Mouse (Mus musculus) CH12.LX (cell line): ENCODE results near the gene Sf1. TPM values are rescaled to one million over a fixed set of nuclear protein-coding genes. Genes with fewer than 3 reads are reported as not detected.

Experiments
- DNase-seq: peaks from one replicate; pipeline ENCODE4 v3.0.0-alpha.2; 2013; ENCODE audit errors: extremely low read depth
- H3K27ac ChIP-seq: 2 replicates; pipeline ENCODE4 v1.5.1; 2012; ENCODE audit warnings: low read depth, mild to moderate bottlenecking, control low read depth, moderate library complexity; ENCODE audit not compliant: insufficient read depth
- H3K27me3 ChIP-seq: replicated peaks from 2 replicates; pipeline ENCODE3; 2012; ENCODE audit warnings: inconsistent platforms
- H3K36me3 ChIP-seq, 2 experiments: replicated peaks in 1 of 2; 2 replicates each; pipeline versions ENCODE3 to v1.6.1; 2012; ENCODE audit warnings: inconsistent platforms in 1 of 2, low read length in 1 of 2, mild to moderate bottlenecking in 1 of 2, mixed read lengths in 1 of 2, moderate library complexity in 1 of 2; ENCODE audit not compliant: control insufficient read depth in 1 of 2, insufficient read depth in 1 of 2
- H3K4me1 ChIP-seq, 2 experiments: 2 replicates each; pipeline ENCODE4 v1.6.1; 2012; ENCODE audit warnings: inconsistent platforms in 1 of 2, moderate library complexity in 1 of 2; ENCODE audit not compliant: insufficient read depth in 2 of 2, control insufficient read depth in 1 of 2
- H3K4me2 ChIP-seq: 2 replicates; pipeline ENCODE4 v1.6.1; 2012; ENCODE audit warnings: low read depth, mild to moderate bottlenecking, control low read depth; ENCODE audit not compliant: poor library complexity, insufficient read depth, severe bottlenecking
- H3K4me3 ChIP-seq, 3 experiments: fragments of 150-350 bp in 1 of 3; sonication (generic) in 1 of 3; replicated peaks in 1 of 3; 2 replicates each; pipeline versions ENCODE3 to v1.5.1; 2011 to 2012; ENCODE audit warnings: low read depth in 2 of 3, low read length in 2 of 3, mild to moderate bottlenecking in 2 of 3, moderate library complexity in 2 of 3, control low read depth in 1 of 3, improper control_type of control experiment in 1 of 3, inconsistent platforms in 1 of 3, mixed read lengths in 1 of 3; ENCODE audit not compliant: poor library complexity in 1 of 3
- H3K79me2 ChIP-seq: replicated peaks from 2 replicates; pipeline ENCODE4 v1.6.1; 2012; ENCODE audit warnings: mild to moderate bottlenecking, moderate library complexity; ENCODE audit not compliant: control insufficient read depth, poor library complexity, insufficient read depth, severe bottlenecking; ENCODE audit errors: extremely low read depth
- H3K9ac ChIP-seq: 2 replicates; pipeline ENCODE4 v1.6.1; 2012; ENCODE audit warnings: low read depth, mild to moderate bottlenecking, control low read depth, moderate library complexity; ENCODE audit not compliant: insufficient read depth
- H3K9me3 ChIP-seq: replicated peaks from 2 replicates; pipeline ENCODE3; 2012; ENCODE audit warnings: low read length, inconsistent platforms, mixed read lengths
- BHLHE40 ChIP-seq: IDR thresholded peaks from 2 replicates; pipeline ENCODE4 v1.6.1; 2011; ENCODE audit warnings: mild to moderate bottlenecking, low read depth, low read length, improper control_type of control experiment
- CHD1 ChIP-seq: IDR thresholded peaks from 2 replicates; pipeline ENCODE4 v1.6.1; 2012; ENCODE audit warnings: low read depth, low read length, improper control_type of control experiment, inconsistent platforms
- CHD2 ChIP-seq: IDR thresholded peaks from 2 replicates; pipeline ENCODE4 v1.6.1; 2011; ENCODE audit warnings: low read length, improper control_type of control experiment
- CTCF ChIP-seq, 2 experiments: IDR thresholded peaks in 1 of 2; conservative IDR thresholded peaks in 1 of 2; 2 replicates each; pipeline ENCODE4 v1.5.1; 2011 to 2012; ENCODE audit warnings: low read depth in 2 of 2, low read length in 2 of 2, improper control_type of control experiment in 1 of 2, inconsistent platforms in 1 of 2, mild to moderate bottlenecking in 1 of 2, moderate library complexity in 1 of 2
- ELF1 ChIP-seq: IDR thresholded peaks from 2 replicates; pipeline ENCODE4 v1.6.1; 2014; ENCODE audit warnings: low read depth, mild to moderate bottlenecking, inconsistent platforms, low read length, improper control_type of control experiment
- ETS1 ChIP-seq: conservative IDR thresholded peaks from 2 replicates; pipeline ENCODE4 v1.6.1; 2012; ENCODE audit warnings: low read depth, mild to moderate bottlenecking, inconsistent platforms, low read length, improper control_type of control experiment, moderate library complexity
- GABPA ChIP-seq: IDR thresholded peaks from 2 replicates; pipeline ENCODE4 v1.6.1; 2012; ENCODE audit warnings: low read depth, low read length, improper control_type of control experiment, inconsistent platforms; ENCODE audit not compliant: insufficient replicate concordance
- HCFC1 ChIP-seq: IDR thresholded peaks from 2 replicates; pipeline ENCODE4 v1.6.1; 2012; ENCODE audit warnings: low read depth, mild to moderate bottlenecking, inconsistent platforms, low read length, improper control_type of control experiment
- JUN ChIP-seq: IDR thresholded peaks from 2 replicates; pipeline ENCODE4 v1.6.1; 2011; ENCODE audit warnings: low read depth, mild to moderate bottlenecking, low read length, improper control_type of control experiment, moderate library complexity; ENCODE audit not compliant: insufficient read depth
- JUND ChIP-seq: conservative IDR thresholded peaks from 2 replicates; pipeline ENCODE4 v1.6.1; 2011; ENCODE audit warnings: low read depth, low read length, improper control_type of control experiment
- KAT2A ChIP-seq: IDR thresholded peaks from 2 replicates; pipeline ENCODE4 v1.6.1; 2012; ENCODE audit warnings: low read length, improper control_type of control experiment, inconsistent platforms; ENCODE audit not compliant: insufficient replicate concordance
- MAX ChIP-seq: IDR thresholded peaks from 2 replicates; pipeline ENCODE4 v1.6.1; 2011; ENCODE audit warnings: low read length, improper control_type of control experiment
- MEF2A ChIP-seq: IDR thresholded peaks from 2 replicates; pipeline ENCODE4 v1.6.1; 2014; ENCODE audit warnings: low read depth, mild to moderate bottlenecking, inconsistent platforms, low read length, improper control_type of control experiment, borderline replicate concordance
- MYC ChIP-seq: IDR thresholded peaks from 2 replicates; pipeline ENCODE4 v1.6.1; 2011; ENCODE audit warnings: low read depth, mild to moderate bottlenecking, improper control_type of control experiment, low read length
- NELFE ChIP-seq: IDR thresholded peaks from 2 replicates; pipeline ENCODE4 v1.6.1; 2011; ENCODE audit warnings: low read depth, low read length, improper control_type of control experiment
- NRF1 ChIP-seq: IDR thresholded peaks from 2 replicates; pipeline ENCODE4 v1.6.1; 2014; ENCODE audit warnings: low read depth, mild to moderate bottlenecking, inconsistent platforms, low read length, improper control_type of control experiment, moderate library complexity
- PAX5 ChIP-seq: IDR thresholded peaks from 2 replicates; pipeline ENCODE4 v1.6.1; 2012; ENCODE audit warnings: low read length, inconsistent platforms, mixed read lengths
- POLR2A ChIP-seq: IDR thresholded peaks from 2 replicates; pipeline ENCODE4 v1.6.1; 2011; ENCODE audit warnings: low read depth, mild to moderate bottlenecking, improper control_type of control experiment, low read length
- POLR2AphosphoS2 ChIP-seq: IDR thresholded peaks from 2 replicates; pipeline ENCODE4 v1.6.1; 2011; ENCODE audit warnings: low read depth, low read length, improper control_type of control experiment
- SIN3A ChIP-seq: IDR thresholded peaks from 2 replicates; pipeline ENCODE4 v1.6.1; 2012; ENCODE audit warnings: low read length, improper control_type of control experiment, inconsistent platforms
- TBP ChIP-seq: conservative IDR thresholded peaks from 2 replicates; pipeline ENCODE4 v1.6.1; 2011; ENCODE audit warnings: low read depth, low read length, improper control_type of control experiment
- UBTF ChIP-seq: IDR thresholded peaks from 2 replicates; pipeline ENCODE4 v1.6.1; 2012; ENCODE audit warnings: low read depth, mild to moderate bottlenecking, inconsistent platforms, low read length, improper control_type of control experiment, moderate library complexity
- USF1 ChIP-seq: IDR thresholded peaks from 2 replicates; pipeline ENCODE4 v1.6.1; 2014; ENCODE audit warnings: low read depth, mild to moderate bottlenecking, inconsistent platforms, low read length, improper control_type of control experiment
- USF2 ChIP-seq: conservative IDR thresholded peaks from 2 replicates; pipeline ENCODE4 v1.6.1; 2011; ENCODE audit warnings: low read depth, low read length, improper control_type of control experiment
- ZKSCAN1 ChIP-seq: IDR thresholded peaks from 2 replicates; pipeline ENCODE4 v1.6.1; 2012; ENCODE audit warnings: low read depth, inconsistent platforms, low read length, improper control_type of control experiment, borderline replicate concordance
- ZMIZ1 ChIP-seq: IDR thresholded peaks from 2 replicates; pipeline ENCODE4 v1.6.1; 2012; ENCODE audit warnings: low read depth, mild to moderate bottlenecking, inconsistent platforms, low read length, improper control_type of control experiment
- dilution Hi-C: fragments of 300-500 bp; cut with MboI; formaldehyde crosslinking; loops from 2 replicates; pipeline ENCODE4 v1.14.3; 2020; ENCODE audit warnings: low sequenced_read_pairs; ENCODE audit not compliant: extremely low pct_unique_long_range_greater_than_20kb, extremely low pct_ligation_motif_present
- in situ Hi-C: fragments of 300-500 bp; cut with MboI; formaldehyde crosslinking; loops from 3 replicates; pipeline ENCODE4 v1.14.3; 2019; ENCODE audit warnings: low sequenced_read_pairs, low pct_ligation_motif_present, low pct_unique_long_range_greater_than_20kb, mixed read lengths
- polyA plus RNA-seq: library from polyadenylated mRNA; unstranded; fragments of >175 nt; gene quantifications from 2 replicates; pipeline ENCODE4 v1.2.1, GENCODE M21; 2012; ENCODE audit warnings: low read depth; ENCODE audit not compliant: insufficient read length
- total RNA-seq, 2 experiments: library from RNA; depleted of rRNA; stranded (reverse); fragments of 300-350 nt in 1 of 2; fragments of >200 nt in 1 of 2; gene quantifications; 2 replicates each; pipeline ENCODE4 v1.2.3; 2012 to 2014

The Sf1 gene
- total and polyA plus RNA-seq, 3 experiments = 54.5 to 251 (median 70.4) TPM

DNA sequence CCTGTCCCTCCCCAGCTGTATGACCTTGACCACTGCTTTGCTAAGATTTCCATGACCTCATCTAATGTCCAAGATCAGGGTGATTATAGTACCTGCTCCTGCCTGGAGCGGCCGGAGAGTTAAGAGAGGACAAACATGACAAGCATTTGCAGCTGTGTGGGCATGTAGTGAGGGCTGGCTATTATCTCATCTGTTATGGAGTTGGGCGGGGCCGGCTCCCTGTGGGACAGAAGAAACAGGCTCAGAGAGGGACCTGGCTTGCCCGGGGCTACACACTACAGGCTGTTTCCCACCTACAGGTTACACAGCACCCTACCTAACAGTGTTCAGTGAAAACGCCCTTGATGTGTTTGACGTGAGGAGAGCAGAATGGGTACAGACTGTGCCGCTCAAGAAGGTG is 42.1 kb upstream of the Sf1 start:
- no peaks in the 10 kb centered on the region for H3K79me2 ChIP-seq
- H3K27me3 ChIP-seq = no peaks in the 10 kb centered on the region
- no peaks in the 10 kb centered on the region for H3K9me3 ChIP-seq
- H3K4me1 ChIP-seq = peaks cover 6 to 20% of the 10 kb centered on the region in 2 experiments; a peak in 3 of 4 replicates
- peaks cover 22 to 31% of the 10 kb centered on the region in 2 experiments for H3K36me3 ChIP-seq
- H3K9ac ChIP-seq = no peak overlapping the region
- dilution Hi-C loops = no loop called here
- DNase-seq = no peak
- H3K4me3 ChIP-seq = peak overlapping the region in 2 of 3 experiments; percentile 13 to 64
- in situ Hi-C loops = loop anchor here (25.0 kb wide), 1 partner anchor 159 kb away; no protein-coding TSS in a partner anchor
- no peak overlapping the region for H3K27ac ChIP-seq
- H3K4me2 ChIP-seq = no peak overlapping the region
- no peak for TF ChIP-seq CTCF (conservative IDR thresholded peaks at IDR 0.05 in 1 of 2, IDR thresholded peaks at IDR 0.05 in 1 of 2; ENCODE audit: low read depth in 2 of 2, low read length in 2 of 2)
- TF ChIP-seq JUN = no peak
- TF ChIP-seq KAT2A = no peak
- TF ChIP-seq ETS1 = no peak
- TF ChIP-seq PAX5 = no peak
- no peak for TF ChIP-seq NRF1
- no peak for TF ChIP-seq SIN3A
- TF ChIP-seq UBTF = no peak
- no peak for TF ChIP-seq NELFE
- no peak for TF ChIP-seq POLR2AphosphoS2
- TF ChIP-seq ZKSCAN1 = no peak
- TF ChIP-seq MAX = no peak
- TF ChIP-seq MEF2A = no peak
- TF ChIP-seq USF2 = no peak
- no peak for TF ChIP-seq HCFC1
- TF ChIP-seq CHD1 = no peak
- TF ChIP-seq MYC = no peak
- TF ChIP-seq ZMIZ1 = no peak
- TF ChIP-seq GABPA = no peak

DNA sequence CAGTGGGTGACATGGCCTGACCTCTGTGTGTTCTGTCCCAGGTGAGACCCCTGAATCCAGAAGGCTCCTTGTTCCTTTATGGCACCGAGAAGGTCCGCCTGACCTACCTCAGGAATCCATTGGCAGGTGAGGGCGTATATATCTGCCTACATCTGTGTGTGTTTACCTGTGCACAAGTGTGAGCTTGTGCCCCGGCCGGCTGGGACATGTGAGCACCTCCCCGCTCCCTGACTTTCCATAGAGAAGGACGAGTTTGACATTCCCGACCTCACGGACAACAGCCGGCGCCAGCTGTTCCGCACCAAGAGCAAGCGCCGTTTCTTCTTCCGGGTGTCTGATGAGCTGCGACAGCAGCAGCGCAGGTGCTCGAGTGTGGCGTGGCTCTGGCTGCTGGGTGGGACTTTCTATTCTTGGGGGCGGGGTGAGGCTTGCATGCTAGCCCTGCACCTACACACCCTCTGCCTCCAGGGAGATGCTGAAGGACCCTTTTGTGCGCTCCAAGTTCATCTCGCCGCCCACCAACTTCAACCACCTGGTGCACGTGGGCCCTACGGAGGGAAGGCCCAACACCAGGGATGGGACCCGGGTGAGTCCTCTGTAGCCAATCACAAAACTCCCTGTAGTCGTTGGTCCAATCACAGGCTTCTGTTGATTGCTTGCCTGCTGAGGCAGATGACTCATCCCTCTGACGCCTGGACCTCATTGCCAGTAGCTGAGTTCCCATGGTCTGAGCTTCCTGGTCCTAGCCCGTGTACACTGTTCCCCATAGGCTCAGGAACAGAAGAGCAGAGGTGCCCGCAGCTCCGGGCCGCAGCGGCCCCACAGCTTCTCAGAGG is 41.5 kb upstream of the Sf1 start:
- Histone ChIP-seq H3K9ac (no peak overlapping the region), H3K27ac (no peak overlapping the region), H3K79me2 (no peaks in the 10 kb centered on the region), H3K4me1 (peaks cover 6 to 20% of the 10 kb centered on the region in 2 experiments; a peak in 3 of 4 replicates), H3K36me3 (peaks cover 21 to 25% of the 10 kb centered on the region in 2 experiments), H3K9me3 (no peaks in the 10 kb centered on the region), H3K27me3 (no peaks in the 10 kb centered on the region), H3K4me2 (peak overlapping the region; percentile 7; the same call in 1 of the 2 replicates)
- in situ Hi-C loops = loop anchor here (25.0 kb wide), 1 partner anchor 160 kb away; no protein-coding TSS in a partner anchor
- TF ChIP-seq NRF1 (peak; percentile 40; the same call in 1 of the 2 replicates), SIN3A (no peak; the same call in 1 of the 2 replicates), HCFC1 (peak; percentile 10; the same call in 1 of the 2 replicates), ETS1 (peak; percentile 56; the same call in 1 of the 2 replicates), USF1 (peak; percentile 27; the same call in 1 of the 2 replicates), USF2 (no peak), ELF1 (peak; percentile 77), NELFE (peak; percentile 27), CHD2 (no peak), POLR2A (peak; percentile 58), PAX5 (no peak), TBP (0 out of 2 replicates have a peak, but pooled peaks have one; percentile 34), MAX (peak; percentile 95), BHLHE40 (peak; percentile 61; the same call in 1 of the 2 replicates), MYC (peak; percentile 80), JUN (peak; percentile 28; the same call in 1 of the 2 replicates), GABPA (no peak), JUND (peak; percentile 65; the same call in 1 of the 2 replicates)
- TF ChIP-seq, all 38 proteins: peak for 13
- peak overlapping the region; percentile 17 to 71 (median 64) for H3K4me3 ChIP-seq
- dilution Hi-C loops = no loop called here
- DNase-seq = peak; percentile 95
